Mouse (Mus musculus) neural tube, embryonic 13.5 days (tissue): ENCODE data around the gene Fkbp3. TPM values are rescaled to one million over a fixed set of nuclear protein-coding genes. Genes with fewer than 3 reads are reported as not detected.

ENCODE experiments used
- polyA plus RNA-seq: library from polyadenylated mRNA; unstranded; fragments of >200 nt; fragmentation: Nextera tagmentation; extraction: Ambion mirVana; gene quantifications from 2 replicates; pipeline ENCODE4 v1.2.1, GENCODE M21; 2015

Gene Fkbp3
- polyA plus RNA-seq, 1 experiment from 2014 or later: 490 TPM

Other genes starting within 250 kb of the Fkbp3 start
- 2.7 and 4.3 TPM in 2 replicates for gene Gm527, start 156.1 kb downstream of the Fkbp3 start, polyA plus RNA-seq
- 22.5 and 24.1 TPM in 2 replicates for gene Klhl28, start 108.5 kb downstream of the Fkbp3 start, polyA plus RNA-seq
- 21.7 and 23.2 TPM in 2 replicates for gene Togaram1, start 108.2 kb downstream of the Fkbp3 start, polyA plus RNA-seq
- 39.3 and 45.7 TPM in 2 replicates for gene Prpf39, start 37.7 kb downstream of the Fkbp3 start, polyA plus RNA-seq
- 7.3 and 9.2 TPM in 2 replicates for gene Fancm, start 1.6 kb upstream of the Fkbp3 start, polyA plus RNA-seq
- 11.8 and 12.0 TPM in 2 replicates for gene Mis18bp1, start 98.6 kb upstream of the Fkbp3 start, polyA plus RNA-seq
- gene Wdr20rt, start 151.5 kb upstream of the Fkbp3 start, polyA plus RNA-seq: not detected in 2 replicates